Mouse (Mus musculus) heart, embryonic 12.5 days (tissue): Measurements from ENCODE around the gene Suco. TPM values are rescaled to one million over a fixed set of nuclear protein-coding genes. Genes with fewer than 3 reads are reported as not detected.
A peak's percentile ranks its signal among the peaks of the same experiment; 100 is the strongest.

Experiments used
- ATAC-seq: fragments of 200-750 bp; cut with Nextera tagmentation; 2 replicates; pipeline ENCODE4 v1.8.0; 2017; ENCODE audit warnings: moderate TSS enrichment, moderate library complexity; ENCODE audit not compliant: insufficient number of reproducible peaks, low FRiP score
- H3K27ac ChIP-seq: fragments of 300-500 bp; sonication (generic); 2 replicates; pipeline ENCODE4 v1.5.1; 2016; ENCODE audit warnings: mild to moderate bottlenecking, moderate library complexity; ENCODE audit not compliant: poor library complexity, severe bottlenecking
- H3K27me3 ChIP-seq: fragments of 300-500 bp; sonication (generic); replicated peaks from 2 replicates; pipeline ENCODE4 v1.6.1; 2016; ENCODE audit warnings: mild to moderate bottlenecking, moderate library complexity
- H3K36me3 ChIP-seq: fragments of 300-500 bp; sonication (generic); 2 replicates; pipeline ENCODE4 v1.6.1; 2016; ENCODE audit warnings: mild to moderate bottlenecking, moderate library complexity
- H3K4me1 ChIP-seq: fragments of 300-500 bp; sonication (generic); replicated peaks from 2 replicates; pipeline ENCODE4 v1.6.1; 2016; ENCODE audit warnings: mild to moderate bottlenecking
- H3K4me2 ChIP-seq: fragments of 300-500 bp; sonication (generic); 2 replicates; pipeline ENCODE4 v1.6.1; 2016; ENCODE audit warnings: mild to moderate bottlenecking, moderate library complexity
- H3K4me3 ChIP-seq: fragments of 300-500 bp; sonication (generic); 2 replicates; pipeline ENCODE4 v1.5.1; 2016; ENCODE audit warnings: mild to moderate bottlenecking
- H3K9ac ChIP-seq: fragments of 300-500 bp; sonication (generic); 2 replicates; pipeline ENCODE4 v1.6.1; 2016; ENCODE audit warnings: mild to moderate bottlenecking, moderate library complexity
- H3K9me3 ChIP-seq: fragments of 300-500 bp; sonication (generic); replicated peaks from 2 replicates; pipeline ENCODE4 v1.6.1; 2016; ENCODE audit warnings: mild to moderate bottlenecking, moderate library complexity
- WGBS: fragments of 180-500 bp; shearing (Covaris S2); methylation state at CpG from one replicate; pipeline ENCODE4 v1.1.7; 2016; 5-methylcytosine and 5-hydroxymethylcytosine counted together
- polyA plus RNA-seq: library from polyadenylated mRNA; unstranded; fragments of >200 nt; fragmentation: Nextera tagmentation; extraction: Ambion mirVana; gene quantifications from 2 replicates; pipeline ENCODE4 v1.2.1, GENCODE M21; 2016

Suco gene
- polyA plus RNA-seq, 1 experiment from 2014 or later = 26.2 TPM

- ATAC-seq = no peak
These were observed 12.3 kb upstream of the Suco start for GRCm38 (mm10) chr1:161888823-161889222.

GRCm38 (mm10) chr1:161887679-161888260 is 11.3 kb upstream of the Suco start:
- H3K4me1 ChIP-seq = 0 out of 2 replicates have a peak, but pooled peaks cover 3% of the 10 kb centered on the region
- H3K27me3 ChIP-seq = no peaks in the 10 kb centered on the region
- no peak overlapping the region for H3K4me3 ChIP-seq
- H3K27ac ChIP-seq = no peak overlapping the region
- no peak overlapping the region for H3K4me2 ChIP-seq
- H3K9me3 ChIP-seq = no peaks in the 10 kb centered on the region
- WGBS = 84% methylated on average over 12 of the region's 12 CpGs
- no peaks in the 10 kb centered on the region for H3K36me3 ChIP-seq
- no peak overlapping the region for H3K9ac ChIP-seq
- no peak for ATAC-seq

More at GRCm38 (mm10) chr1:161888823-161889222, 12.3 kb upstream of the Suco start:
- WGBS = 95% methylated on average over 3 of the region's 3 CpGs
- no peaks in the 10 kb centered on the region for H3K9me3 ChIP-seq
- H3K4me2 ChIP-seq = no peak overlapping the region
- no peaks in the 10 kb centered on the region for H3K27me3 ChIP-seq
- H3K9ac ChIP-seq = no peak overlapping the region
- H3K36me3 ChIP-seq = no peaks in the 10 kb centered on the region
- no peak overlapping the region for H3K27ac ChIP-seq
- H3K4me3 ChIP-seq = no peak overlapping the region
- peaks cover 8% of the 10 kb centered on the region; the same call in 1 of the 2 replicates for H3K4me1 ChIP-seq

- no peak overlapping the region for H3K27ac ChIP-seq
- H3K9ac ChIP-seq = no peak overlapping the region
- no peaks in the 10 kb centered on the region for H3K27me3 ChIP-seq
- WGBS = 74% methylated on average over 1 of the region's 1 CpGs
- no peaks in the 10 kb centered on the region for H3K4me1 ChIP-seq
- H3K36me3 ChIP-seq = no peaks in the 10 kb centered on the region
- ATAC-seq = no peak
- H3K4me3 ChIP-seq = no peak overlapping the region
- no peaks in the 10 kb centered on the region for H3K9me3 ChIP-seq
- H3K4me2 ChIP-seq = no peak overlapping the region
These were observed 9.3 kb upstream of the Suco start for GRCm38 (mm10) chr1:161885762-161886161.

- H3K27ac ChIP-seq = 0 out of 2 replicates have a peak overlapping the region, but pooled peaks have one; percentile 12
- no peaks in the 10 kb centered on the region for H3K36me3 ChIP-seq
- peak overlapping the region; percentile 57 for H3K9ac ChIP-seq
- H3K27me3 ChIP-seq = no peaks in the 10 kb centered on the region
- peak overlapping the region; percentile 80 for H3K4me3 ChIP-seq
- WGBS = 23% methylated on average over 5 of the region's 5 CpGs
- no peak for ATAC-seq
- no peaks in the 10 kb centered on the region for H3K9me3 ChIP-seq
- peaks cover 13% of the 10 kb centered on the region for H3K4me1 ChIP-seq
- peak overlapping the region; percentile 64 for H3K4me2 ChIP-seq
These were observed 1.2 kb upstream of the Suco start for GRCm38 (mm10) chr1:161877580-161878142.

GRCm38 (mm10) chr1:161875706-161876552 is 553 bp downstream of the Suco start:
- WGBS = under 1% methylated on average over 34 of the region's 34 CpGs
- no peaks in the 10 kb centered on the region for H3K9me3 ChIP-seq
- peak; percentile 50 for ATAC-seq
- peak overlapping the region; percentile 94 for H3K4me2 ChIP-seq
- H3K4me1 ChIP-seq = peaks cover 13% of the 10 kb centered on the region
- no peaks in the 10 kb centered on the region for H3K36me3 ChIP-seq
- no peaks in the 10 kb centered on the region for H3K27me3 ChIP-seq
- H3K27ac ChIP-seq = peak overlapping the region; percentile 98
- peak overlapping the region; percentile 80 for H3K4me3 ChIP-seq
- H3K9ac ChIP-seq = peak overlapping the region; percentile 88

- Histone ChIP-seq H3K9me3 (no peaks in the 10 kb centered on the region), H3K4me2 (no peak overlapping the region), H3K27ac (no peak overlapping the region), H3K4me1 (peaks cover 10% of the 10 kb centered on the region), H3K27me3 (no peaks in the 10 kb centered on the region), H3K9ac (no peak overlapping the region), H3K4me3 (no peak overlapping the region), H3K36me3 (no peaks in the 10 kb centered on the region)
- 72% methylated on average over 1 of the region's 1 CpGs for WGBS
- ATAC-seq = no peak
These were observed 7.1 kb downstream of the Suco start for GRCm38 (mm10) chr1:161869422-161869821.

GRCm38 (mm10) chr1:161868413-161868812 is 8.1 kb downstream of the Suco start:
- H3K4me2 ChIP-seq = no peak overlapping the region
- H3K36me3 ChIP-seq = no peaks in the 10 kb centered on the region
- no peak overlapping the region for H3K9ac ChIP-seq
- peaks cover 5% of the 10 kb centered on the region; the same call in 1 of the 2 replicates for H3K4me1 ChIP-seq
- H3K27ac ChIP-seq = 0 out of 2 replicates have a peak overlapping the region, but pooled peaks have one; percentile 16
- H3K27me3 ChIP-seq = no peaks in the 10 kb centered on the region
- H3K9me3 ChIP-seq = no peaks in the 10 kb centered on the region
- no peak for ATAC-seq
- H3K4me3 ChIP-seq = no peak overlapping the region

GRCm38 (mm10) chr1:161863742-161864141 is 12.7 kb downstream of the Suco start:
- ATAC-seq = no peak

GRCm38 (mm10) chr1:161859248-161859647 is 17.2 kb downstream of the Suco start:
- Histone ChIP-seq H3K9ac (no peak overlapping the region), H3K27me3 (no peaks in the 10 kb centered on the region), H3K4me2 (no peak overlapping the region), H3K4me3 (no peak overlapping the region), H3K27ac (no peak overlapping the region), H3K9me3 (no peaks in the 10 kb centered on the region), H3K36me3 (peaks cover 12% of the 10 kb centered on the region), H3K4me1 (no peaks in the 10 kb centered on the region)
- no peak for ATAC-seq
- 92% methylated on average over 2 of the region's 2 CpGs for WGBS

More at GRCm38 (mm10) chr1:161863742-161864141, 12.7 kb downstream of the Suco start:
- H3K4me3 ChIP-seq = no peak overlapping the region
- H3K4me1 ChIP-seq = peaks cover 3% of the 10 kb centered on the region; the same call in 1 of the 2 replicates
- H3K27me3 ChIP-seq = no peaks in the 10 kb centered on the region
- no peaks in the 10 kb centered on the region for H3K36me3 ChIP-seq
- no peak overlapping the region for H3K4me2 ChIP-seq
- H3K9ac ChIP-seq = no peak overlapping the region
- H3K9me3 ChIP-seq = no peaks in the 10 kb centered on the region
- H3K27ac ChIP-seq = no peak overlapping the region
- WGBS = 37% methylated on average over 2 of the region's 2 CpGs

GRCm38 (mm10) chr1:161826677-161827076 is 49.8 kb downstream of the Suco start:
- H3K4me3 ChIP-seq = no peak overlapping the region
- no peaks in the 10 kb centered on the region for H3K4me1 ChIP-seq
- H3K4me2 ChIP-seq = no peak overlapping the region
- H3K27me3 ChIP-seq = no peaks in the 10 kb centered on the region
- 95% methylated on average over 2 of the region's 2 CpGs for WGBS
- no peaks in the 10 kb centered on the region for H3K9me3 ChIP-seq
- no peak overlapping the region for H3K9ac ChIP-seq
- H3K27ac ChIP-seq = no peak overlapping the region
- ATAC-seq = no peak
- H3K36me3 ChIP-seq = peaks cover 26% of the 10 kb centered on the region

- H3K4me1 ChIP-seq = peaks cover 5% of the 10 kb centered on the region; the same call in 1 of the 2 replicates
- no peak overlapping the region for H3K4me2 ChIP-seq
- peak overlapping the region; percentile 30; the same call in 1 of the 2 replicates for H3K27ac ChIP-seq
- H3K36me3 ChIP-seq = 0 out of 2 replicates have a peak, but pooled peaks cover 3% of the 10 kb centered on the region
- WGBS = 60% methylated on average over 5 of the region's 5 CpGs
- H3K9ac ChIP-seq = no peak overlapping the region
- ATAC-seq = no peak
- no peaks in the 10 kb centered on the region for H3K9me3 ChIP-seq
- H3K27me3 ChIP-seq = no peaks in the 10 kb centered on the region
- H3K4me3 ChIP-seq = no peak overlapping the region
These were observed 67.1 kb downstream of the Suco start for GRCm38 (mm10) chr1:161809428-161809827.
